Mouse (Mus musculus): Measurements from ENCODE around the gene Rxfp3.

DNA sequence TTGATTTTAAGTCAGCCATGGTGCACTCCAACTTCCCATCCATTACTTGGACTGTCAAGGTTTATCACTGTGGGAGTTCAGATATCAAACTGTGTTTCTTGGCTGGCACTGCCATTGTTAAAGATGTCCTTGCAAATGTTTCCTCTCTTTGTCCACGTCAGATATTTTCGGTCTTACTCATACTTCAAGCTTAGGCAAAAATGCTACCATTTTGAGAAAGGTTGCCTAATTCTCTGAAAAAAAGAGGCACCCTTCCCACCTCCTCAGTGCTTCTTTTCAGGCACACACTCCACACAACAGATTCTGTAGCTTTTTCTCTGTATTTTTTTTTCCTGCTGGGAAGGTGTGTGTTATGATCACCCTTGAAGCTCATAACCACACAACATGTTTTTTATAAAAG, 3.4 kb upstream of the Rxfp3 start:
- no peak for TF ChIP-seq POLR2A (IDR thresholded peaks at IDR 0.05; ENCODE audit: borderline replicate concordance, low read depth, low read length)
- no peak for TF ChIP-seq CTCF (IDR thresholded peaks at IDR 0.05; ENCODE audit: low read depth, low read length)

All from bone marrow macrophage, adult 2 months (primary cell).